Mouse (Mus musculus): ENCODE measurements at regions not wholly inside any gene's neighbourhood (a gene's known extent, or its start where the extent isn't known, plus 50 kb on each side); places are given as distances from the start of the nearest gene placed in this dataset.

- DNase-seq: no peak
Measured at GRCm38 (mm10) chr3:61849317-61849716, 483.6 kb upstream of the B430305J03Rik start.

GRCm38 (mm10) chr3:61846703-61847102 is 481.0 kb upstream of the B430305J03Rik start:
- DNase-seq: no peak

- DNase-seq: peak in 1 of 2 experiments; percentile 40
Measured at GRCm38 (mm10) chr3:61839355-61840009, 473.7 kb upstream of the B430305J03Rik start.

- no peak for DNase-seq
Measured at GRCm38 (mm10) chr3:61816807-61817206, 451.1 kb upstream of the B430305J03Rik start.

- DNase-seq: no peak
Measured at GRCm38 (mm10) chr3:61796021-61796420, 430.3 kb upstream of the B430305J03Rik start.

- DNase-seq: no peak
Measured at GRCm38 (mm10) chr3:61790674-61791073, 424.9 kb upstream of the B430305J03Rik start.
